Comparison of ENCODE assay signal across 8 mouse cellular contexts in genomic region chr19:5463791-5464562, GRCm38 (mm10). TPM values are rescaled to one million over a fixed set of nuclear protein-coding genes. Genes with fewer than 3 reads are reported as not detected.
DNase-seq lines count a peak whose midpoint lies in the region; ATAC-seq and TF ChIP-seq lines count a peak whose summit lies in the region.
"Had no signal": no experiment of that assay in that cellular context is flagged by ENCODE, and none has a peak within 500 bp of the region (broad histone marks: within the 10 kb centered on the region; RNA-seq: fewer than 3 reads in every experiment).

No protein-coding gene starts in this region.

- 0 out of 2 replicates have a peak overlapping the region, but pooled peaks have one; percentile 26 for H3K27ac ChIP-seq in ES-E14 (ENCODE audit: insufficient read depth, low read depth, low read length, poor library complexity, severe bottlenecking)
- peak overlapping the region; percentile 93 for H3K27ac ChIP-seq in heart, embryonic 16.5 days (ENCODE audit: low read length)
- H3K27ac ChIP-seq in midbrain, embryonic 12.5 days (replicated peaks), result peak overlapping the region; percentile 21; the same call in 1 of the 2 replicates

- peak overlapping the region; percentile 18 to 54 for H3K4me3 ChIP-seq in ES-E14 (ENCODE audit: insufficient read depth in 1 of 2, low read depth in 1 of 2, low read length in 2 of 2, poor library complexity in 1 of 2, severe bottlenecking in 1 of 2)
- H3K4me3 ChIP-seq in heart, embryonic 16.5 days (ENCODE audit: low read length), result peak overlapping the region; percentile 49
- H3K4me3 ChIP-seq in midbrain, embryonic 12.5 days, result peak overlapping the region; percentile 30

- no peaks in the 10 kb centered on the region for H3K27me3 ChIP-seq in heart, embryonic 16.5 days (ENCODE audit: control insufficient read depth, insufficient read depth, low read length)
- H3K27me3 ChIP-seq in midbrain, embryonic 12.5 days, result peaks cover 5% of the 10 kb centered on the region

- in situ Hi-C loops in ES-E14 (cut with MboI; ENCODE audit: low sequenced_read_pairs in 2 of 2, unreplicated experiment in 2 of 2), result no loop called here

- peak overlapping the region; percentile 53 for H3K9ac ChIP-seq in ES-E14 (ENCODE audit: insufficient read depth, low read depth, low read length, poor library complexity, severe bottlenecking)
- H3K9ac ChIP-seq in heart, embryonic 16.5 days (ENCODE audit: low read length), result peak overlapping the region; percentile 75
- H3K9ac ChIP-seq in midbrain, embryonic 12.5 days (replicated peaks), result peak overlapping the region; percentile 52; the same call in 1 of the 2 replicates

- peak overlapping the region; percentile 58 for H3K4me2 ChIP-seq in heart, embryonic 16.5 days (ENCODE audit: low read depth, low read length)
- peak overlapping the region; percentile 46 for H3K4me2 ChIP-seq in midbrain, embryonic 12.5 days (replicated peaks)

- no peaks in the 10 kb centered on the region for H3K9me3 ChIP-seq in ES-E14 (ENCODE audit: control insufficient read depth, insufficient read depth, low read depth, low read length)
- no peaks in the 10 kb centered on the region for H3K9me3 ChIP-seq in heart, embryonic 16.5 days (replicated peaks; ENCODE audit: control insufficient read depth, low read length)
- no peaks in the 10 kb centered on the region for H3K9me3 ChIP-seq in midbrain, embryonic 12.5 days

- peaks cover 31% of the 10 kb centered on the region for H3K36me3 ChIP-seq in ES-E14 (ENCODE audit: control insufficient read depth, insufficient read depth, low read length, poor library complexity, severe bottlenecking)
- H3K36me3 ChIP-seq in heart, embryonic 16.5 days (ENCODE audit: control insufficient read depth, insufficient read depth), result peaks cover 33% of the 10 kb centered on the region
- peaks cover 46% of the 10 kb centered on the region for H3K36me3 ChIP-seq in midbrain, embryonic 12.5 days

- DNase-seq in CD4-positive helper T cell, adult 2 months (ENCODE audit: low read depth, low spot score), result peak; percentile 55
- peak; percentile 82 for DNase-seq in ES-E14 (ENCODE audit: low read depth, low spot score)
- peak; percentile 89 for DNase-seq in embryo, embryonic 10 days (ENCODE audit: low spot score)
- DNase-seq in kidney, postnatal 10 days, result peak; percentile 77
- peak; percentile 80 for DNase-seq in thymus, postnatal 14 days

- ATAC-seq in heart, embryonic 16.5 days (replicated peaks; ENCODE audit: extremely low read depth, insufficient read depth, low FRiP score), result peak; percentile 66
- peak; percentile 69 for ATAC-seq in midbrain, embryonic 12.5 days (ENCODE audit: low FRiP score, low read depth)

- H3K4me1 ChIP-seq in ES-E14 (ENCODE audit: control insufficient read depth in 2 of 2, insufficient read depth in 2 of 2, low read length in 2 of 2, poor library complexity in 1 of 2), result peaks cover 7 to 13% of the 10 kb centered on the region in 2 experiments; a peak in 3 of 4 replicates
- peaks cover 18% of the 10 kb centered on the region for H3K4me1 ChIP-seq in heart, embryonic 16.5 days (ENCODE audit: control insufficient read depth, insufficient read depth, low read length)
- peaks cover 26% of the 10 kb centered on the region for H3K4me1 ChIP-seq in midbrain, embryonic 12.5 days

- WGBS in heart, embryonic 16.5 days, result 33% methylated on average over 15 of the region's 15 CpGs
- 46% methylated on average over 15 of the region's 15 CpGs for WGBS in midbrain, embryonic 12.5 days

TF ChIP-seq in ES-E14, 5 proteins besides CTCF, POLR2A, EP300 and RAD21:
- TF ChIP-seq ZNF384 (IDR thresholded peaks at IDR 0.05; ENCODE audit: low read depth, low read length) (no peak), HCFC1 (IDR thresholded peaks at IDR 0.05; ENCODE audit: borderline replicate concordance, insufficient read depth, low read length) (peak; percentile 40; the same call in 1 of the 2 replicates), MAFK (IDR thresholded peaks at IDR 0.05; ENCODE audit: insufficient read depth, low read depth, low read length) (no peak)

RNA-seq across cellular contexts. Expression of gene Fibp, which starts 3.6 kb away (rescaled TPM):
- 52.4 and 62.0 TPM in 2 replicates for total RNA-seq in ES-E14 (2012; rRNA removed)
- polyA plus RNA-seq in heart, embryonic 16.5 days (2015; fragmentation: Nextera tagmentation; extraction: Ambion mirVana), result 108 TPM in 2 replicates
- polyA plus RNA-seq in midbrain, embryonic 12.5 days (2016; fragmentation: Nextera tagmentation; extraction: Ambion mirVana), result 144 and 149 TPM in 2 replicates

RNA-seq across cellular contexts. Expression of gene Ctsw, which starts 4.3 kb away (rescaled TPM):
- total RNA-seq in ES-E14 (2012; rRNA removed), result 4.5 and 11.7 TPM in 2 replicates
- polyA plus RNA-seq in heart, embryonic 16.5 days (2015; fragmentation: Nextera tagmentation; extraction: Ambion mirVana), result 3.1 and 7.4 TPM in 2 replicates
- 3.6 and 3.9 TPM in 2 replicates for polyA plus RNA-seq in midbrain, embryonic 12.5 days (2016; fragmentation: Nextera tagmentation; extraction: Ambion mirVana)

RNA-seq across cellular contexts. Expression of gene Ccdc85b, which starts 6.3 kb away (rescaled TPM):
- total RNA-seq in ES-E14 (2012; rRNA removed), result 4.9 and 5.4 TPM in 2 replicates
- 7.6 and 8.0 TPM in 2 replicates for polyA plus RNA-seq in heart, embryonic 16.5 days (2015; fragmentation: Nextera tagmentation; extraction: Ambion mirVana)
- polyA plus RNA-seq in midbrain, embryonic 12.5 days (2016; fragmentation: Nextera tagmentation; extraction: Ambion mirVana), result 10.1 TPM in 2 replicates

RNA-seq across cellular contexts. Expression of gene Efemp2, which starts 9.8 kb away (rescaled TPM):
- total RNA-seq in ES-E14 (2012; rRNA removed), result 18.0 and 23.9 TPM in 2 replicates
- polyA plus RNA-seq in heart, embryonic 16.5 days (2015; fragmentation: Nextera tagmentation; extraction: Ambion mirVana), result 62.7 and 76.1 TPM in 2 replicates
- polyA plus RNA-seq in midbrain, embryonic 12.5 days (2016; fragmentation: Nextera tagmentation; extraction: Ambion mirVana), result 57.9 and 68.9 TPM in 2 replicates

RNA-seq across cellular contexts. Expression of gene Fosl1, which starts 16.6 kb away (rescaled TPM):
- total RNA-seq in ES-E14 (2012; rRNA removed), result 1.0 and 3.0 TPM in 2 replicates
- 0.16 TPM in 1 of 2 replicates, not detected in the other for polyA plus RNA-seq in heart, embryonic 16.5 days (2015; fragmentation: Nextera tagmentation; extraction: Ambion mirVana)
- not detected in 2 replicates for polyA plus RNA-seq in midbrain, embryonic 12.5 days (2016; fragmentation: Nextera tagmentation; extraction: Ambion mirVana)
- total RNA-seq: left cerebral cortex, postnatal 14 days had no signal

Comparison
In these comparisons a context has a peak if more than half of its experiments do, and no peak if none do; other contexts are left out.
1. Peak in every context shown above with its lines: DNase-seq, ATAC-seq, H3K4me3 ChIP-seq and H3K27ac ChIP-seq.
2. H3K27ac ChIP-seq: peak in every context shown above with its lines; median percentile 93 in heart, embryonic 16.5 days; 26 in ES-E14; 21 in midbrain, embryonic 12.5 days.